Mouse (Mus musculus): Measurements from ENCODE around the gene Tas2r110. TPM values are rescaled to one million over a fixed set of nuclear protein-coding genes. Genes with fewer than 3 reads are reported as not detected.

Tas2r110 gene
- total RNA-seq (2017) = not detected in 2 replicates

DNA sequence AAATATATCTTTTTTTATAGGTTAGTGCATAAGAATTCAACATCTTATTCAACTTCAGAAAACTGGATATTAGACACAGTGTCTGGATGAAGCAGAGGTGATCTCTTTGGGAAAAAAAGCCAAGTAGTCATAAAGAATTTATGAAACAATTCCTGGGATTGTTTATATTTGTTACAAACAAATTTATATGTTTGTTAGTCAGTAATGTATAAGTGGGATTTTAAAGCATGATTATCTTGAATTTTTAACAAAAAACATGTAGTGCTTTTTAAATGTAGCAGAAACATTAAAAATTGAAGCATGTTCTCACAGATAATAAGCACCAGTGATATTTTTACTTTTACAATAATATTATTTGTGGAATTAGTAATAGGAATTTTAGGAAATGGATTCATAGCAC lies at the start of gene Tas2r110:
Gene Tas2r110 (plus strand): TSS at position 301 of the 400 bp plus-strand sequence.
- no peak for ATAC-seq (ENCODE audit: extremely low read depth, insufficient number of reproducible peaks, low FRiP score, poor library complexity, severe bottlenecking)

DNA sequence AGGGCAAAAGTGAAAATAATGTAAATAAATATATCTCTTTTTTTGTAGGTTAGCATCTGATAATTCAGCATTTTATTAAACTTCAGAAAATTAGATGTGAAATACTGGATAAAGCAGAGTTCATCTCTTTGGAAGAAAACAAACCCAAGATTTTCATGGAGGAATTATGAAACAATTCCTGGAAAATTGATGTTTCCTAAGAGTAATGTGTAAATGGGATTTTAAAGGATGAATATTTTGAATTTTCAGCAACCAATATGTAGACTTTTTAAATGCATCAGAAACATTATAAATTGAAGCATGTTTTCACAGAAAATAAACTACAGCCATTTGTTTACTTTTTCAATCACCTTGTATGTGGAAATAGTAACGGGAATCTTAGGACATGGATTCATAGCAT lies 21.0 kb upstream of the Tas2r110 start, which contains the start of gene Tas2r123:
Gene Tas2r123 (plus strand): TSS at position 301 of the 400 bp plus-strand sequence.
- no peak for ATAC-seq (ENCODE audit: extremely low read depth, insufficient number of reproducible peaks, low FRiP score, poor library complexity, severe bottlenecking)

DNA sequence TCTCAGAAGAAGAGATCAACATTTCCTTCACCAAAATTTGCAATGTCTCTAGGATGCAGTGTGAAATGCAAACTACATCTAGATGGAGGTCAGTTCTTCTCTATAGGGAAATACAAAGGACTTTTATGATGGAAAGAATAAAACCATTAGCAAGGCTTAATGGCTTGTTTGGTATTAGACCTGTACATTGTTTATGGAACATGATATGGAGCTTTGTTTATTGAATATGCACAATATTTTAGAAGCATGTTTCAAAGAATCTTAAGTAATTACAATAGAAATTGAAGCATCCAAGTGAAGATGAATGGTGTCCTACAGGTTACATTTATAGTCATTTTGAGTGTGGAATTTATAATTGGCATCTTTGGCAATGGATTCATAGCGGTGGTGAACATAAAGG lies 12.7 kb upstream of the Tas2r110 start, which contains the start of gene Tas2r116:
Gene Tas2r116 (plus strand): TSS at position 301 of the 400 bp plus-strand sequence.
- ATAC-seq (ENCODE audit: extremely low read depth, insufficient number of reproducible peaks, low FRiP score, poor library complexity, severe bottlenecking) = no peak

DNA sequence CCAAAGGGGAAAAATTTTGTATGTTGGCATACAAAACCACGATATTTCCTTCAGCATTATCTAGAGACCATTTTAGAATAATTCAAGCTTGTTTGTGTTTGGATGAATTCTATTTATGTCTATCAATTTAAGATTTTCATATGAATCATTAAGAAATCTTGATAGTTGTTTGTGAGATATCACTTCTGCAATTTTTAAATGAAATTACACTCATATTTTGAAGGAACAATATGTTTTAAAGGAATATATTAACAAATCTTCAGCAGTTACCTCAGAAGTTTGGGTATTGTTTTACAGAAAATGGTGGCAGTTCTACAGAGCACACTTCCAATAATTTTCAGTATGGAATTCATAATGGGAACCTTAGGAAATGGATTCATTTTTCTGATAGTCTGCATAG lies 24.9 kb downstream of the Tas2r110 start, which contains the start of gene Tas2r113:
Gene Tas2r113 (plus strand): TSS at position 301 of the 400 bp plus-strand sequence.
- ATAC-seq (ENCODE audit: extremely low read depth, insufficient number of reproducible peaks, low FRiP score, poor library complexity, severe bottlenecking) = no peak

DNA sequence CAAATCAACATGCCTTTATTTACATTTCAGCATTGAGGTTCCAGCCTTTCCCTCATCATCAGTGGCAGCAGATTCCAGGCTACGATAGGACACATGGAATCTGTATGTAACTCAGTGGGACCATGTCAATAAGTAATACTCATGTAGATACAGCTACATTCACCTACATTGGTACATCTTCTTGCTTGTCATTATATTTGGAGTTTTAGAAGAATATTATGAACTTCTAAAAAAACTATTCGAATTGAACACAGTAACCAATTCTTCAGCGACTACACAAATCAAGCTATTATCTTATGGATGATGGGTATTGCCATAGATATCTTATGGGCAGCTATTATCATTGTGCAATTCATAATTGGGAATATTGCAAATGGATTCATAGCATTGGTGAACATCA lies 41.5 kb downstream of the Tas2r110 start, which contains the start of gene Tas2r125:
Gene Tas2r125 (plus strand): TSS at position 301 of the 400 bp plus-strand sequence.
- ATAC-seq (ENCODE audit: extremely low read depth, insufficient number of reproducible peaks, low FRiP score, poor library complexity, severe bottlenecking) = no peak

Other genes with a start within 250 kb of the Tas2r110 start
- not detected in 2 replicates for gene A630073D07Rik, start 216.5 kb upstream of the Tas2r110 start, total RNA-seq (2017)
- not detected in 2 replicates for gene Tas2r120, start 211.1 kb upstream of the Tas2r110 start, total RNA-seq (2017)
- gene Tas2r121, start 167.0 kb upstream of the Tas2r110 start, total RNA-seq (2017) = not detected in 2 replicates
- gene Tas2r122, start 156.1 kb upstream of the Tas2r110 start, total RNA-seq (2017) = not detected in 2 replicates
- not detected in 2 replicates for gene Tas2r115, start 130.0 kb upstream of the Tas2r110 start, total RNA-seq (2017)
- gene Tas2r124, start 113.3 kb upstream of the Tas2r110 start, total RNA-seq (2017) = not detected in 2 replicates
- not detected in 2 replicates for gene Tas2r102, start 105.9 kb upstream of the Tas2r110 start, total RNA-seq (2017)
- gene Tas2r136, start 89.8 kb upstream of the Tas2r110 start, total RNA-seq (2017) = not detected in 2 replicates
- gene Tas2r117, start 65.2 kb upstream of the Tas2r110 start, total RNA-seq (2017) = not detected in 2 replicates
- not detected in 2 replicates for gene Tas2r123, start 20.9 kb upstream of the Tas2r110 start, total RNA-seq (2017)
- gene Tas2r116, start 12.6 kb upstream of the Tas2r110 start, total RNA-seq (2017) = not detected in 2 replicates
- gene Tas2r113, start 25.0 kb downstream of the Tas2r110 start, total RNA-seq (2017) = not detected in 2 replicates
- not detected in 2 replicates for gene Tas2r125, start 41.6 kb downstream of the Tas2r110 start, total RNA-seq (2017)
- gene Tas2r129, start 83.1 kb downstream of the Tas2r110 start, total RNA-seq (2017) = not detected in 2 replicates
- gene Tas2r131, start 89.9 kb downstream of the Tas2r110 start, total RNA-seq (2017) = not detected in 2 replicates
- gene Tas2r109, start 113.0 kb downstream of the Tas2r110 start, total RNA-seq (2017) = not detected in 2 replicates
- gene Tas2r103, start 169.1 kb downstream of the Tas2r110 start, total RNA-seq (2017) = not detected in 2 replicates
- not detected in 2 replicates for gene Tas2r140, start 187.8 kb downstream of the Tas2r110 start, total RNA-seq (2017)
- gene Smim10l1, start 236.9 kb downstream of the Tas2r110 start, total RNA-seq (2017) = 15.8 and 16.1 TPM in 2 replicates